Mouse (Mus musculus): ENCODE measurements around the gene Mgat1. TPM values are rescaled to one million over a fixed set of nuclear protein-coding genes. Genes with fewer than 3 reads are reported as not detected.

Gene Mgat1
- polyA plus RNA-seq, 1 experiment from 2014 or later, result 34.3 TPM

GRCm38 (mm10) chr11:49203771-49204497 lies 40.1 kb upstream of the Mgat1 start:
- under 1% methylated on average over 24 of the region's 24 CpGs for WGBS
- Histone ChIP-seq H3K4me1 (ENCODE audit: control insufficient read depth, insufficient read depth, low read length) (peaks cover 19% of the 10 kb centered on the region), H3K4me2 (ENCODE audit: low read length) (peak overlapping the region; percentile 89), H3K27me3 (ENCODE audit: control insufficient read depth, insufficient read depth, low read depth, low read length) (no peaks in the 10 kb centered on the region), H3K4me3 (ENCODE audit: low read depth, low read length) (peak overlapping the region; percentile 98), H3K9me3 (replicated peaks; ENCODE audit: control insufficient read depth, low read length, poor library complexity, severe bottlenecking) (no peaks in the 10 kb centered on the region), H3K9ac (ENCODE audit: low read depth, low read length) (peak overlapping the region; percentile 98), H3K27ac (ENCODE audit: low read length) (peak overlapping the region; percentile 97), H3K36me3 (ENCODE audit: control insufficient read depth, insufficient read depth, low read length) (no peaks in the 10 kb centered on the region)
- peak; percentile 79 for ATAC-seq

- Histone ChIP-seq H3K9ac (ENCODE audit: low read depth, low read length) (no peak overlapping the region), H3K9me3 (replicated peaks; ENCODE audit: control insufficient read depth, low read length, poor library complexity, severe bottlenecking) (no peaks in the 10 kb centered on the region), H3K4me2 (ENCODE audit: low read length) (peak overlapping the region; percentile 89), H3K27me3 (ENCODE audit: control insufficient read depth, insufficient read depth, low read depth, low read length) (no peaks in the 10 kb centered on the region), H3K4me1 (ENCODE audit: control insufficient read depth, insufficient read depth, low read length) (peaks cover 19% of the 10 kb centered on the region), H3K36me3 (ENCODE audit: control insufficient read depth, insufficient read depth, low read length) (no peaks in the 10 kb centered on the region), H3K27ac (ENCODE audit: low read length) (no peak overlapping the region), H3K4me3 (ENCODE audit: low read depth, low read length) (no peak overlapping the region)
- WGBS, result 82% methylated on average over 6 of the region's 6 CpGs
- no peak for ATAC-seq
These were observed 38.9 kb upstream of the Mgat1 start for GRCm38 (mm10) chr11:49205080-49205590.

- 96% methylated on average over 1 of the region's 1 CpGs for WGBS
- no peaks in the 10 kb centered on the region for H3K9me3 ChIP-seq (replicated peaks; ENCODE audit: control insufficient read depth, low read length, poor library complexity, severe bottlenecking)
These were observed 36.5 kb upstream of the Mgat1 start for GRCm38 (mm10) chr11:49207495-49207894.

GRCm38 (mm10) chr11:49212577-49212976 lies 31.4 kb upstream of the Mgat1 start:
- no peaks in the 10 kb centered on the region for H3K4me1 ChIP-seq (ENCODE audit: control insufficient read depth, insufficient read depth, low read length)

More at GRCm38 (mm10) chr11:49207495-49207894, 36.5 kb upstream of the Mgat1 start:
- H3K27me3 ChIP-seq (ENCODE audit: control insufficient read depth, insufficient read depth, low read depth, low read length), result no peaks in the 10 kb centered on the region
- H3K36me3 ChIP-seq (ENCODE audit: control insufficient read depth, insufficient read depth, low read length), result no peaks in the 10 kb centered on the region
- H3K27ac ChIP-seq (ENCODE audit: low read length), result no peak overlapping the region
- no peak overlapping the region for H3K4me2 ChIP-seq (ENCODE audit: low read length)
- no peak overlapping the region for H3K4me3 ChIP-seq (ENCODE audit: low read depth, low read length)
- ATAC-seq, result no peak
- no peak overlapping the region for H3K9ac ChIP-seq (ENCODE audit: low read depth, low read length)
- peaks cover 15% of the 10 kb centered on the region for H3K4me1 ChIP-seq (ENCODE audit: control insufficient read depth, insufficient read depth, low read length)

GRCm38 (mm10) chr11:49213505-49213904 lies 30.5 kb upstream of the Mgat1 start:
- Histone ChIP-seq H3K4me3 (ENCODE audit: low read depth, low read length) (no peak overlapping the region), H3K4me2 (ENCODE audit: low read length) (no peak overlapping the region), H3K9me3 (replicated peaks; ENCODE audit: control insufficient read depth, low read length, poor library complexity, severe bottlenecking) (no peaks in the 10 kb centered on the region), H3K27me3 (ENCODE audit: control insufficient read depth, insufficient read depth, low read depth, low read length) (no peaks in the 10 kb centered on the region), H3K36me3 (ENCODE audit: control insufficient read depth, insufficient read depth, low read length) (peaks cover 32% of the 10 kb centered on the region), H3K27ac (ENCODE audit: low read length) (no peak overlapping the region), H3K9ac (ENCODE audit: low read depth, low read length) (no peak overlapping the region), H3K4me1 (ENCODE audit: control insufficient read depth, insufficient read depth, low read length) (no peaks in the 10 kb centered on the region)
- 96% methylated on average over 1 of the region's 1 CpGs for WGBS
- ATAC-seq, result no peak

More at GRCm38 (mm10) chr11:49212577-49212976, 31.4 kb upstream of the Mgat1 start:
- peaks cover 32% of the 10 kb centered on the region for H3K36me3 ChIP-seq (ENCODE audit: control insufficient read depth, insufficient read depth, low read length)
- no peak for ATAC-seq
- no peak overlapping the region for H3K4me2 ChIP-seq (ENCODE audit: low read length)
- no peaks in the 10 kb centered on the region for H3K27me3 ChIP-seq (ENCODE audit: control insufficient read depth, insufficient read depth, low read depth, low read length)
- H3K9ac ChIP-seq (ENCODE audit: low read depth, low read length), result no peak overlapping the region
- no peak overlapping the region for H3K4me3 ChIP-seq (ENCODE audit: low read depth, low read length)
- H3K9me3 ChIP-seq (replicated peaks; ENCODE audit: control insufficient read depth, low read length, poor library complexity, severe bottlenecking), result no peaks in the 10 kb centered on the region
- H3K27ac ChIP-seq (ENCODE audit: low read length), result no peak overlapping the region

- H3K27ac ChIP-seq (ENCODE audit: low read length), result no peak overlapping the region
- no peaks in the 10 kb centered on the region for H3K9me3 ChIP-seq (replicated peaks; ENCODE audit: control insufficient read depth, low read length, poor library complexity, severe bottlenecking)
- no peaks in the 10 kb centered on the region for H3K4me1 ChIP-seq (ENCODE audit: control insufficient read depth, insufficient read depth, low read length)
- H3K4me3 ChIP-seq (ENCODE audit: low read depth, low read length), result no peak overlapping the region
- no peak for ATAC-seq
- H3K27me3 ChIP-seq (ENCODE audit: control insufficient read depth, insufficient read depth, low read depth, low read length), result no peaks in the 10 kb centered on the region
- no peak overlapping the region for H3K9ac ChIP-seq (ENCODE audit: low read depth, low read length)
- WGBS, result 98% methylated on average over 2 of the region's 2 CpGs
- H3K36me3 ChIP-seq (ENCODE audit: control insufficient read depth, insufficient read depth, low read length), result peaks cover 32% of the 10 kb centered on the region
- no peak overlapping the region for H3K4me2 ChIP-seq (ENCODE audit: low read length)
These were observed 24.7 kb upstream of the Mgat1 start for GRCm38 (mm10) chr11:49219271-49219670.

- Histone ChIP-seq H3K4me2 (ENCODE audit: low read length) (no peak overlapping the region), H3K27me3 (ENCODE audit: control insufficient read depth, insufficient read depth, low read depth, low read length) (no peaks in the 10 kb centered on the region), H3K4me1 (ENCODE audit: control insufficient read depth, insufficient read depth, low read length) (no peaks in the 10 kb centered on the region), H3K9me3 (replicated peaks; ENCODE audit: control insufficient read depth, low read length, poor library complexity, severe bottlenecking) (no peaks in the 10 kb centered on the region), H3K36me3 (ENCODE audit: control insufficient read depth, insufficient read depth, low read length) (no peaks in the 10 kb centered on the region; the same call in 1 of the 2 replicates), H3K4me3 (ENCODE audit: low read depth, low read length) (no peak overlapping the region), H3K9ac (ENCODE audit: low read depth, low read length) (no peak overlapping the region), H3K27ac (ENCODE audit: low read length) (no peak overlapping the region)
- WGBS, result 88% methylated on average over 1 of the region's 1 CpGs
- ATAC-seq, result no peak
These were observed 19.5 kb upstream of the Mgat1 start for GRCm38 (mm10) chr11:49224455-49224854.

GRCm38 (mm10) chr11:49232781-49233180 lies 11.2 kb upstream of the Mgat1 start:
- Histone ChIP-seq H3K4me1 (ENCODE audit: control insufficient read depth, insufficient read depth, low read length) (no peaks in the 10 kb centered on the region), H3K4me2 (ENCODE audit: low read length) (no peak overlapping the region), H3K4me3 (ENCODE audit: low read depth, low read length) (no peak overlapping the region), H3K9ac (ENCODE audit: low read depth, low read length) (no peak overlapping the region), H3K36me3 (ENCODE audit: control insufficient read depth, insufficient read depth, low read length) (no peaks in the 10 kb centered on the region), H3K27me3 (ENCODE audit: control insufficient read depth, insufficient read depth, low read depth, low read length) (no peaks in the 10 kb centered on the region), H3K9me3 (replicated peaks; ENCODE audit: control insufficient read depth, low read length, poor library complexity, severe bottlenecking) (no peaks in the 10 kb centered on the region), H3K27ac (ENCODE audit: low read length) (no peak overlapping the region)
- no peak for ATAC-seq
- WGBS, result 79% methylated on average over 3 of the region's 3 CpGs

- no peaks in the 10 kb centered on the region for H3K4me1 ChIP-seq (ENCODE audit: control insufficient read depth, insufficient read depth, low read length)
- ATAC-seq, result no peak
- no peaks in the 10 kb centered on the region for H3K27me3 ChIP-seq (ENCODE audit: control insufficient read depth, insufficient read depth, low read depth, low read length)
- H3K27ac ChIP-seq (ENCODE audit: low read length), result no peak overlapping the region
- no peak overlapping the region for H3K4me3 ChIP-seq (ENCODE audit: low read depth, low read length)
- no peaks in the 10 kb centered on the region for H3K36me3 ChIP-seq (ENCODE audit: control insufficient read depth, insufficient read depth, low read length)
- WGBS, result 65% methylated on average over 3 of the region's 3 CpGs
- H3K9ac ChIP-seq (ENCODE audit: low read depth, low read length), result no peak overlapping the region
- H3K4me2 ChIP-seq (ENCODE audit: low read length), result no peak overlapping the region
- no peaks in the 10 kb centered on the region for H3K9me3 ChIP-seq (replicated peaks; ENCODE audit: control insufficient read depth, low read length, poor library complexity, severe bottlenecking)
These were observed 8.4 kb upstream of the Mgat1 start for GRCm38 (mm10) chr11:49235459-49236207.
